Mouse (Mus musculus) lung, postnatal 4 days (tissue): ENCODE measurements around the gene Rab25.
A peak's percentile ranks its signal among the peaks of the same experiment; 100 is the strongest.

Source experiments
- DNase-seq, 2 experiments: peaks; one replicate each; pipeline ENCODE4 v3.0.0; 2021

Rab25 gene

GRCm38 (mm10) chr3:88523027-88523426, 25.1 kb downstream of the Rab25 start:
- DNase-seq = no peak

- DNase-seq = peak; percentile 76 to 86
Measured at GRCm38 (mm10) chr3:88521803-88522331, 26.2 kb downstream of the Rab25 start.

GRCm38 (mm10) chr3:88521156-88521555, 26.9 kb downstream of the Rab25 start:
- no peak for DNase-seq

GRCm38 (mm10) chr3:88520078-88520477, 28.0 kb downstream of the Rab25 start:
- no peak for DNase-seq

- no peak for DNase-seq
Measured at GRCm38 (mm10) chr3:88518411-88518810, 29.7 kb downstream of the Rab25 start.

- no peak for DNase-seq
Measured at GRCm38 (mm10) chr3:88516407-88516806, 31.7 kb downstream of the Rab25 start.

GRCm38 (mm10) chr3:88515095-88515386, 33.1 kb downstream of the Rab25 start:
- DNase-seq = no peak

GRCm38 (mm10) chr3:88514231-88515094, 33.6 kb downstream of the Rab25 start:
- DNase-seq = peak; percentile 72 to 84

- no peak for DNase-seq
Measured at GRCm38 (mm10) chr3:88513546-88514115, 34.5 kb downstream of the Rab25 start.

GRCm38 (mm10) chr3:88512896-88513545, 35.1 kb downstream of the Rab25 start:
- peak; percentile 66 to 82 for DNase-seq

- DNase-seq = peak; percentile 55 to 56
Measured at GRCm38 (mm10) chr3:88512141-88512895, 35.8 kb downstream of the Rab25 start.

- DNase-seq = peak in 1 of 2 experiments; percentile 22
Measured at GRCm38 (mm10) chr3:88511559-88511958, 36.5 kb downstream of the Rab25 start.

- no peak for DNase-seq
Measured at GRCm38 (mm10) chr3:88510421-88511289, 37.4 kb downstream of the Rab25 start.

GRCm38 (mm10) chr3:88509692-88510420, 38.2 kb downstream of the Rab25 start, which contains the start of gene Lmna:
Gene Lmna, minus strand, starts transcription at chr3:88509956.
- DNase-seq = peak; percentile 97 to 99

- DNase-seq = peak in 1 of 2 experiments; percentile 24
Measured at GRCm38 (mm10) chr3:88509250-88509649, 38.9 kb downstream of the Rab25 start.

- DNase-seq = no peak
Measured at GRCm38 (mm10) chr3:88505765-88506164, 42.3 kb downstream of the Rab25 start.

GRCm38 (mm10) chr3:88505081-88505480, 43.0 kb downstream of the Rab25 start:
- no peak for DNase-seq

- no peak for DNase-seq
Measured at GRCm38 (mm10) chr3:88503881-88504746, 44.0 kb downstream of the Rab25 start.

GRCm38 (mm10) chr3:88503505-88503863, 44.6 kb downstream of the Rab25 start:
- peak in 1 of 2 experiments; percentile 42 for DNase-seq
